ENCODE assay signal across 17 mouse cellular contexts in genomic region chr11:101797355-101797754, GRCm38 (mm10). TPM values are rescaled to one million over a fixed set of nuclear protein-coding genes. Genes with fewer than 3 reads are reported as not detected.
"Had no signal": no experiment of that assay in that cellular context is flagged by ENCODE, and none has a peak within 500 bp of the region (broad histone marks: within the 10 kb centered on the region; RNA-seq: fewer than 3 reads in every experiment).

No protein-coding gene starts in this region.

- H3K27ac ChIP-seq: macrophage; midbrain, embryonic 13.5 days; midbrain, embryonic 15.5 days; neural tube, embryonic 12.5 days; stomach, embryonic 15.5 days; stomach, postnatal 0 days had no signal

- H3K4me3 ChIP-seq: megakaryocyte, embryonic 14.5 days; midbrain, embryonic 13.5 days; midbrain, embryonic 15.5 days; neural tube, embryonic 12.5 days; stomach, embryonic 15.5 days had no signal

- H3K9me3 ChIP-seq: midbrain, embryonic 13.5 days; midbrain, embryonic 15.5 days; neural tube, embryonic 12.5 days; stomach, embryonic 15.5 days had no signal

- H3K9ac ChIP-seq: lung, embryonic 14.5 days; midbrain, embryonic 13.5 days; midbrain, embryonic 15.5 days; neural tube, embryonic 12.5 days; stomach, embryonic 15.5 days had no signal

- H3K27me3 ChIP-seq: stomach, embryonic 15.5 days had no signal

- DNase-seq: lung, adult 18-20 months; lung, embryonic 14.5 days; lung, postnatal 14 days; right cerebral cortex, postnatal 14 days; thymus, adult 2 months; thymus, postnatal 25 days; thymus, postnatal 4 days had no signal

- H3K36me3 ChIP-seq: midbrain, embryonic 13.5 days; midbrain, embryonic 15.5 days; neural tube, embryonic 12.5 days; stomach, embryonic 15.5 days had no signal

- H3K4me1 ChIP-seq: megakaryocyte, embryonic 14.5 days; midbrain, embryonic 15.5 days; neural tube, embryonic 12.5 days had no signal

- H3K4me2 ChIP-seq: lung, embryonic 14.5 days; midbrain, embryonic 11.5 days; midbrain, embryonic 13.5 days; midbrain, embryonic 15.5 days; neural tube, embryonic 12.5 days; stomach, embryonic 15.5 days had no signal

- ATAC-seq: midbrain, embryonic 13.5 days; midbrain, embryonic 15.5 days had no signal

RNA-seq across cellular contexts. Expression of gene Etv4, which starts 12.2 kb away (rescaled TPM):
- total RNA-seq: monocyte, adult 5-6 weeks; neutrophil, adult 5-6 weeks had no signal
- polyA plus RNA-seq: macrophage had no signal
